Mouse (Mus musculus) kidney, adult 2 months (tissue): Measurements from ENCODE around the gene Wdr5b. TPM values are rescaled to one million over a fixed set of nuclear protein-coding genes. Genes with fewer than 3 reads are reported as not detected.
A peak's percentile ranks its signal among the peaks of the same experiment; 100 is the strongest.
"Not testable (repeated sequence)": the region's sequence is repeated elsewhere in the genome, so short reads cannot be mapped to it uniquely, and the experiment has no call there.

Experiments
- DNase-seq: peaks from one replicate; pipeline ENCODE4 v3.0.0; 2021
- H3K27ac ChIP-seq: fragments of 200-500 bp; 2 replicates; pipeline ENCODE4 v1.5.1; 2012; ENCODE audit warnings: low read depth, low read length, control low read depth, inconsistent platforms; ENCODE audit not compliant: insufficient read depth
- H3K27me3 ChIP-seq: fragments of 200-500 bp; replicated peaks from 2 replicates; pipeline ENCODE4 v1.6.1; 2012; ENCODE audit warnings: mild to moderate bottlenecking, moderate library complexity, low read length, inconsistent platforms; ENCODE audit not compliant: control insufficient read depth, insufficient read depth
- H3K36me3 ChIP-seq: fragments of 200-500 bp; 2 replicates; pipeline ENCODE4 v1.6.1; 2012; ENCODE audit warnings: mild to moderate bottlenecking, moderate library complexity, low read length, inconsistent platforms; ENCODE audit not compliant: control insufficient read depth, insufficient read depth
- H3K4me1 ChIP-seq: fragments of 200-500 bp; 2 replicates; pipeline ENCODE4 v1.6.1; 2011; ENCODE audit warnings: low read length; ENCODE audit not compliant: control insufficient read depth, insufficient read depth
- H3K4me3 ChIP-seq: fragments of 200-500 bp; 2 replicates; pipeline ENCODE4 v1.5.1; 2011; ENCODE audit warnings: mild to moderate bottlenecking, low read depth, low read length, control low read depth; ENCODE audit not compliant: insufficient read depth
- CTCF ChIP-seq: fragments of 200-500 bp; conservative IDR thresholded peaks from 2 replicates; pipeline ENCODE4 v1.5.1; 2011; ENCODE audit warnings: low read depth, mild to moderate bottlenecking, control low read depth, low read length, moderate library complexity, mixed read lengths; ENCODE audit not compliant: insufficient read depth, insufficient read length
- POLR2A ChIP-seq: fragments of 200-500 bp; IDR thresholded peaks from one replicate; pipeline ENCODE4 v1.6.1; 2011; ENCODE audit warnings: low read depth, low read length, control low read depth
- WGBS: fragments of 180-500 bp; shearing (Covaris S2); methylation state at CpG from one replicate; pipeline ENCODE4 v1.1.7; 2018; 5-methylcytosine and 5-hydroxymethylcytosine counted together
- polyA plus RNA-seq: library from polyadenylated mRNA; depleted of rRNA; stranded (reverse); fragments of >200 nt; gene quantifications from 2 replicates; pipeline ENCODE4 v1.2.3, GENCODE M21; 2012; rRNA removed

Wdr5b gene
- polyA plus RNA-seq: 1.8 and 2.1 TPM in 2 replicates

GRCm38 (mm10) chr16:36040640-36041624, at the start of gene Wdr5b:
Gene Wdr5b (plus strand): TSS chr16:36041190.
- H3K36me3 ChIP-seq: no peaks in the 10 kb centered on the region
- peaks cover 4% of the 10 kb centered on the region; the same call in 1 of the 2 replicates for H3K4me1 ChIP-seq
- H3K4me3 ChIP-seq: peak within 1 kb of the TSS; percentile 71
- TF ChIP-seq CTCF (no peak), POLR2A (peak; percentile 24)
- no peaks in the 10 kb centered on the region for H3K27me3 ChIP-seq
- peak; percentile 98 for DNase-seq
- 1% methylated on average over 39 of the region's 39 CpGs for WGBS
- peak within 1 kb of the TSS; percentile 12 for H3K27ac ChIP-seq

GRCm38 (mm10) chr16:35992391-35992790, 48.6 kb upstream of the Wdr5b start:
- H3K4me3 ChIP-seq: no peak overlapping the region
- H3K27me3 ChIP-seq: no peaks in the 10 kb centered on the region
- H3K4me1 ChIP-seq: no peaks in the 10 kb centered on the region
- TF ChIP-seq CTCF (no peak), POLR2A (no peak)
- no peaks in the 10 kb centered on the region for H3K36me3 ChIP-seq
- no peak overlapping the region for H3K27ac ChIP-seq
- DNase-seq: no peak
- 46% methylated on average over 1 of the region's 1 CpGs for WGBS

GRCm38 (mm10) chr16:35993316-35993715, 47.7 kb upstream of the Wdr5b start:
- H3K36me3 ChIP-seq: no peaks in the 10 kb centered on the region
- DNase-seq: no peak

GRCm38 (mm10) chr16:35998852-35999251, 42.1 kb upstream of the Wdr5b start:
- H3K36me3 ChIP-seq, H3K4me1 ChIP-seq: not testable (repeated sequence)

More at GRCm38 (mm10) chr16:35993316-35993715, 47.7 kb upstream of the Wdr5b start:
- Histone ChIP-seq H3K27me3 (no peaks in the 10 kb centered on the region), H3K4me3 (no peak overlapping the region), H3K4me1 (no peaks in the 10 kb centered on the region), H3K27ac (no peak overlapping the region)
- TF ChIP-seq POLR2A (no peak), CTCF (no peak)
- 83% methylated on average over 3 of the region's 3 CpGs for WGBS

GRCm38 (mm10) chr16:36008396-36008795, 32.6 kb upstream of the Wdr5b start:
- Histone ChIP-seq H3K4me1 (no peaks in the 10 kb centered on the region), H3K27ac (no peak overlapping the region), H3K4me3 (no peak overlapping the region), H3K27me3 (no peaks in the 10 kb centered on the region), H3K36me3 (no peaks in the 10 kb centered on the region; the same call in 1 of the 2 replicates)
- TF ChIP-seq CTCF: no peak
- TF ChIP-seq POLR2A: no peak
- WGBS: 93% methylated on average over 3 of the region's 3 CpGs
- no peak for DNase-seq

More at GRCm38 (mm10) chr16:35998852-35999251, 42.1 kb upstream of the Wdr5b start:
- H3K27me3 ChIP-seq, H3K4me3 ChIP-seq, H3K27ac ChIP-seq, DNase-seq: not testable (repeated sequence)
- 87% methylated on average over 4 of the region's 4 CpGs for WGBS

GRCm38 (mm10) chr16:36016335-36016734, 24.7 kb upstream of the Wdr5b start:
- Histone ChIP-seq H3K27ac (no peak overlapping the region), H3K36me3 (peaks cover 4% of the 10 kb centered on the region; the same call in 1 of the 2 replicates), H3K4me3 (no peak overlapping the region), H3K4me1 (no peaks in the 10 kb centered on the region), H3K27me3 (no peaks in the 10 kb centered on the region)
- 100% methylated on average over 1 of the region's 1 CpGs for WGBS
- DNase-seq: no peak
- TF ChIP-seq CTCF (no peak), POLR2A (no peak)

GRCm38 (mm10) chr16:36028120-36028519, 12.9 kb upstream of the Wdr5b start:
- 82% methylated on average over 1 of the region's 2 CpGs for WGBS
- H3K27me3 ChIP-seq, H3K4me3 ChIP-seq, H3K36me3 ChIP-seq, H3K4me1 ChIP-seq, DNase-seq, H3K27ac ChIP-seq: not testable (repeated sequence)
